Mouse (Mus musculus) midbrain, embryonic 11.5 days (tissue): Measurements from ENCODE around the gene Akr1c19. TPM values are rescaled to one million over a fixed set of nuclear protein-coding genes. Genes with fewer than 3 reads are reported as not detected.
"Not testable (repeated sequence)": the region's sequence is repeated elsewhere in the genome, so short reads cannot be mapped to it uniquely, and the experiment has no call there.

Source experiments
- ATAC-seq: fragments of 200-750 bp; cut with Nextera tagmentation; 2 replicates; pipeline ENCODE4 v1.8.0; 2017; ENCODE audit warnings: moderate TSS enrichment, moderate library complexity; ENCODE audit not compliant: low FRiP score
- DNase-seq: peaks from one replicate; pipeline ENCODE4 v3.0.0; 2015; ENCODE audit warnings: low spot score; ENCODE audit errors: missing footprints
- H3K27ac ChIP-seq: fragments of 300-500 bp; sonication (generic); 2 replicates; pipeline ENCODE4 v1.5.1; 2014; ENCODE audit warnings: low read depth, low read length
- H3K27me3 ChIP-seq: fragments of 300-500 bp; sonication (generic); 2 replicates; pipeline ENCODE4 v1.6.1; 2014; ENCODE audit warnings: mild to moderate bottlenecking, low read length, moderate library complexity, mixed read lengths; ENCODE audit not compliant: control insufficient read depth, insufficient read depth
- H3K36me3 ChIP-seq: fragments of 300-500 bp; sonication (generic); 2 replicates; pipeline ENCODE4 v1.6.1; 2014; ENCODE audit warnings: mild to moderate bottlenecking, low read length, moderate library complexity, mixed read lengths; ENCODE audit not compliant: control insufficient read depth, insufficient read depth
- H3K4me1 ChIP-seq: fragments of 300-500 bp; sonication (generic); 2 replicates; pipeline ENCODE4 v1.6.1; 2014; ENCODE audit warnings: low read length; ENCODE audit not compliant: control insufficient read depth, insufficient read depth
- H3K4me2 ChIP-seq: fragments of 300-500 bp; sonication (generic); 2 replicates; pipeline ENCODE4 v1.6.1; 2014; ENCODE audit warnings: mild to moderate bottlenecking, moderate library complexity
- H3K4me3 ChIP-seq: fragments of 300-500 bp; sonication (generic); 2 replicates; pipeline ENCODE4 v1.5.1; 2014; ENCODE audit warnings: low read depth, low read length
- H3K9ac ChIP-seq: fragments of 300-500 bp; sonication (generic); 2 replicates; pipeline ENCODE4 v1.6.1; 2014; ENCODE audit warnings: low read length
- H3K9me3 ChIP-seq: fragments of 300-500 bp; sonication (generic); 2 replicates; pipeline ENCODE4 v1.6.1; 2016; ENCODE audit warnings: low read length; ENCODE audit not compliant: control insufficient read depth
- WGBS: fragments of 180-500 bp; shearing (Covaris S2); extraction: QIAGEN DNeasy Blood & Tissue Kit; methylation state at CpG from one replicate; pipeline ENCODE4 v1.1.7; 2014; 5-methylcytosine and 5-hydroxymethylcytosine counted together
- polyA plus RNA-seq: library from polyadenylated mRNA; unstranded; fragments of >200 nt; fragmentation: Nextera tagmentation; extraction: Ambion mirVana; gene quantifications from 2 replicates; pipeline ENCODE4 v1.2.1, GENCODE M21; 2014

Akr1c19 gene
- polyA plus RNA-seq, 1 experiment from 2014 or later, result 0.31 TPM

- 63% methylated on average over 20 of the region's 20 CpGs for WGBS
- peak; percentile 90 for DNase-seq
- Histone ChIP-seq H3K9ac (no peak overlapping the region), H3K4me2 (no peak overlapping the region), H3K36me3 (no peaks in the 10 kb centered on the region), H3K4me3 (no peak overlapping the region), H3K4me1 (no peaks in the 10 kb centered on the region), H3K9me3 (no peaks in the 10 kb centered on the region), H3K27me3 (no peaks in the 10 kb centered on the region), H3K27ac (no peak overlapping the region)
- peak; percentile 54 for ATAC-seq
Measured at GRCm38 (mm10) chr13:4211560-4212299, 16.8 kb upstream of the Akr1c19 start.

DNA sequence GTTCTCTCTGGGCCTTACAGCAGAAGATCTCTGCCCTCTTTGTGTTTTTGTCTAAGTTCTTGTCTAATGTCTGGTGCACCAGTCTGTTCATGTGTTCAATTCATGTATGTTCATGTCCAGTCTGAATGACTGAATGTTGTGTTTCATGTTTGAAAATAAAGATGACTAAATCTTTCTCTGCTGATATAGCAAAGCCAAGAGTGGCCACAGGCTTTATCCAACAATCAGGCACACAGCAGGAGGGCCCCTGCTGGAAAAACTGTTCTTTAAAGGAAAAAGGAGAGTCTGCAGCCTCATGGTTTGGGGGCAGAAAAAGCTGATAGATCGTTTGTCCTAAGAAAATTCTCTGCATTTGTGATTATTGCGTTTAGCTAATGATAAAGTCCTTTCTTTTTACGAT is 16.2 kb upstream of the Akr1c19 start:
- 57% methylated on average over 3 of the region's 3 CpGs for WGBS
- H3K9me3 ChIP-seq, result no peaks in the 10 kb centered on the region

GRCm38 (mm10) chr13:4215496-4215895 is 13.0 kb upstream of the Akr1c19 start:
- H3K27me3 ChIP-seq, H3K4me1 ChIP-seq, H3K9ac ChIP-seq, H3K9me3 ChIP-seq, H3K36me3 ChIP-seq, ATAC-seq, H3K4me2 ChIP-seq, H3K4me3 ChIP-seq, H3K27ac ChIP-seq: not testable (repeated sequence)
- peak; percentile 54 for DNase-seq
- 72% methylated on average over 1 of the region's 1 CpGs for WGBS

More for the DNA sequence above, 16.2 kb upstream of the Akr1c19 start:
- Histone ChIP-seq H3K27me3 (no peaks in the 10 kb centered on the region), H3K4me3 (no peak overlapping the region), H3K9ac (no peak overlapping the region), H3K36me3 (no peaks in the 10 kb centered on the region), H3K27ac (no peak overlapping the region), H3K4me1 (no peaks in the 10 kb centered on the region), H3K4me2 (no peak overlapping the region)
- DNase-seq, result peak; percentile 85
- ATAC-seq, result 0 out of 2 replicates have a peak, but pooled peaks have one; percentile 22

DNA sequence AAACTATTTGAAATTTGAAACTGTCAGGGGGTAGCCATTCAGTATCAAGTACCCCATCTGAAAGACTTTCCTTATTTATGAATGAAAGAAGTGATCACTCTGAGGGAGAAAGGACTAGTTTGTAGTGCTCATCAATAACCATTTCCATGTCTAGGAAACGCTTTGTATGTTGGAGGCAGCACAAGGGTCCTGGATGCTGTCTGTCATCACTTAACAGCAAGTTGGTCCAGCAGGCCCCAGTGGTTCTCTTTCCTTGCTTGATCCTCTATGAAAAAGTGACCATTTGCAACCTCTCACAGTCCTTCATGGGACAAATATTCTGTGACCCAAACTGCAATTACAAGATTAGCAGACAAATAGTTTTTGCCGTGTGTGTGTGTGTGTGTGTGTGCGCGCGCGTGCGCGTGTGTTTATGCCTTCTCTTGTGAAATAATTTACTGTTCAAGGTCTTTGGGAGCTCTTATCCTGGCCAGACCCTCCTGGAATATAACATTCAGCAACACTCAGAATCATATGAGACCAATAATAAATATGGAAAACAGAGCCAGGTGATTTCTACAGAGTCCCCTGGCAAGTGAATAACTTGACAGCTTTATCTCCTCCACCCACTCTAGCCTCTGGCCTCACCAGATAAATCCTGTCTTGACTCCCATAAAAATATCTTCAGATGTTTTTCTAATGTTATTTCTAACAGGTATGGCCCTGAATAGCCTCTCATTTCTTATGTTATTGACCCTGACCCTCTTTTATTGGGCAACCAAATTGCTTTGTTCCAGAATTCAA is 2.5 kb downstream of the Akr1c19 start:
- no peaks in the 10 kb centered on the region for H3K27me3 ChIP-seq
- no peak for DNase-seq
- H3K4me2 ChIP-seq, result no peak overlapping the region
- H3K4me3 ChIP-seq, result no peak overlapping the region
- no peaks in the 10 kb centered on the region for H3K4me1 ChIP-seq
- H3K36me3 ChIP-seq, result no peaks in the 10 kb centered on the region
- H3K9me3 ChIP-seq, result no peaks in the 10 kb centered on the region
- no peak overlapping the region for H3K9ac ChIP-seq
- no peak overlapping the region for H3K27ac ChIP-seq
- ATAC-seq, result no peak
- 96% methylated on average over 8 of the region's 8 CpGs for WGBS

DNA sequence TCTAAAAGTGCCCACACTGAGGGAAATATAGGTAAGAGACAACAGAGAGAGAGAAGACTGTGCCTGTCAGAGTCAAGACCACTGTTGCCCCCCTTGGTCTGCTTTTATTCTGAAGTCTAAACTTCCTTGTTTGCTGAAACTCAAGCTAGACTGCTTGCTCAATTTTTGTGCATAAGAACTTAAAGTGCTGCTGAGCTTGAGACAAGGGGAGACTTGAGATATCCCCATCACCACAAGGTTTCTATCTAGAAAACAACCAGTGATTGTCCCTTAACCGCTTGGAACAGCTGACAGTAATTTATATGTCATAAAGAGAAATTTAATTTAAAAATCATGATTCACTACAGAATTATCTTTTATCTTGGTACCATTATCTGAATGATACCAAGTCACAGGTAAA is 4.6 kb downstream of the Akr1c19 start:
- H3K9me3 ChIP-seq, result no peaks in the 10 kb centered on the region
- H3K27ac ChIP-seq, result no peak overlapping the region
- H3K27me3 ChIP-seq, result no peaks in the 10 kb centered on the region
- H3K9ac ChIP-seq, result no peak overlapping the region
- no peaks in the 10 kb centered on the region for H3K4me1 ChIP-seq
- no peaks in the 10 kb centered on the region for H3K36me3 ChIP-seq
- 92% methylated on average over 1 of the region's 1 CpGs for WGBS
- H3K4me3 ChIP-seq, result no peak overlapping the region
- ATAC-seq, result no peak
- H3K4me2 ChIP-seq, result no peak overlapping the region
- DNase-seq, result no peak

GRCm38 (mm10) chr13:4233536-4234172 is 5.2 kb downstream of the Akr1c19 start:
- DNase-seq (no peak), ATAC-seq (no peak)
- H3K27me3 ChIP-seq, result no peaks in the 10 kb centered on the region
- H3K27ac ChIP-seq, result no peak overlapping the region
- no peaks in the 10 kb centered on the region for H3K4me1 ChIP-seq
- no peak overlapping the region for H3K9ac ChIP-seq
- no peaks in the 10 kb centered on the region for H3K36me3 ChIP-seq
- no peaks in the 10 kb centered on the region for H3K9me3 ChIP-seq
- no peak overlapping the region for H3K4me3 ChIP-seq
- WGBS, result 86% methylated on average over 3 of the region's 3 CpGs
- H3K4me2 ChIP-seq, result no peak overlapping the region

DNA sequence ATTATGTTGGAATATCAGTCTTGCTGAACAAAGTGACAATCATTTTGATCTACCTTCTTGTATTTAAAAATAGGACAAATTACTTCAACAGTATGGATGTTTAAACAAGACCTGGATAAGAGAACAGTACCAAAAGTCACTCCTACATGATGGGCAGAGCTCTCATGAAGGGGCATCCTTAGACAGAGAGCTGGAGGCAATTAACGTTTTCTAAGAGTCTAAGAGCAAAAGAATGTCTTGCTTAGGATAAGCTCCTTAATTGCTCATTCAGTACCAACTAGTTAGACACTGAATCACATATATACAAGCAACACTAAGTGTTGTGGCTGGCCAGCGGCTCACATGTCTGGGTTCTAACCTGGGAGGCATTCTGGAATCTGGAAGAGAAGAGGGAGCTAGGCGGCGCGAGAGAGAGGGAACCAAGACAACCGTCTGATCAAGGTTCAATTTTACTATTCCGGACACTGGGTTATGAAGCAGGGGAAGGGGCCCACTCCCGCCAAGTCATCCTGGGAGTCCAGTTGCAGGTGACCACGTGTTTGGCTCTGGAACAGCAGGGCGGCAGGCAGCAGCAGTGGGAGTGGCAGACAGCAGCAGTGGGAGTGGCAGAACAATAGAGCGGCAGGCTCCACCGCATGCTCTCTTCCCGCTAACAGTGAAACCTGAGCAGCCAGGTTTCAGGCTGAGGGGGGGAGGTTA is 16.5 kb downstream of the Akr1c19 start:
- Histone ChIP-seq H3K4me2 (peak overlapping the region; percentile 46), H3K4me3 (peak overlapping the region; percentile 14), H3K9me3 (no peaks in the 10 kb centered on the region), H3K27me3 (no peaks in the 10 kb centered on the region), H3K27ac (no peak overlapping the region), H3K9ac (peak overlapping the region; percentile 44; the same call in 1 of the 2 replicates), H3K36me3 (no peaks in the 10 kb centered on the region), H3K4me1 (no peaks in the 10 kb centered on the region)
- 5% methylated on average over 13 of the region's 13 CpGs for WGBS
- peak; percentile 92 for DNase-seq
- peak; percentile 95 for ATAC-seq

DNA sequence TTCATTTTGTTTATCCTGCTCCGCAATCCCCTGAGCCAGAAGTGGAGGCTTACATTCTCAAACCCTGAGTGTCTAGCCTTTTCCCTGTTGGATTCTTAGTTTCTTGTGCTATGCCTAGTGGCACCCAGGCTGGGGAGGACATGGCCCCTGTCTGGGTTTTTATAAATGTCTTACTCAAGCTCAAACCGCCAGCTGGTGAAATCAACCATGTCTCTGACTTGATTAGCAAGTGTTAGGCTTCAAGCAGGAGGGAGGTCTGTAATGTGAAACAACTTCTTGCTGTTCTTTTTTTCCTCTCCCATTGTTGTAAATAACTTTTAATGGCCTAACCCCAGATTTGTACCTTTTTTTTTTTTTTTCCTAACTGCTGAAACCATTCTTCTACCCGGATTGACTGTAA is 20.8 kb downstream of the Akr1c19 start:
- no peaks in the 10 kb centered on the region for H3K36me3 ChIP-seq
- no peak overlapping the region for H3K27ac ChIP-seq
- H3K4me2 ChIP-seq, result no peak overlapping the region
- H3K9ac ChIP-seq, result no peak overlapping the region
- no peak overlapping the region for H3K4me3 ChIP-seq
- DNase-seq (no peak), ATAC-seq (no peak)
- WGBS, result 51% methylated on average over 3 of the region's 3 CpGs
- H3K27me3 ChIP-seq, result no peaks in the 10 kb centered on the region
- H3K4me1 ChIP-seq, result no peaks in the 10 kb centered on the region
- H3K9me3 ChIP-seq, result no peaks in the 10 kb centered on the region
